Mouse (Mus musculus) liver, embryonic 14.5 days (tissue): ENCODE measurements around the gene Dhrs7. TPM values are rescaled to one million over a fixed set of nuclear protein-coding genes. Genes with fewer than 3 reads are reported as not detected.
A peak's percentile ranks its signal among the peaks of the same experiment; 100 is the strongest.

Experiments used
- ATAC-seq: fragments of 200-750 bp; cut with Nextera tagmentation; 2 replicates; pipeline ENCODE4 v1.8.0; 2017; ENCODE audit warnings: moderate number of reproducible peaks, mild to moderate bottlenecking, moderate library complexity; ENCODE audit not compliant: insufficient read depth
- DNase-seq, 3 experiments: peaks; one replicate each; pipeline ENCODE4 v3.0.0-alpha.2; 2012 to 2013; ENCODE audit warnings: low read depth in 3 of 3, low spot score in 3 of 3
- H3K27ac ChIP-seq: fragments of 300-500 bp; sonication (generic); 2 replicates; pipeline ENCODE4 v1.5.1; 2014; ENCODE audit warnings: moderate library complexity, mild to moderate bottlenecking, control low read depth, inconsistent platforms
- H3K27me3 ChIP-seq: fragments of 300-500 bp; sonication (generic); 2 replicates; pipeline ENCODE4 v1.6.1; 2014; ENCODE audit warnings: mild to moderate bottlenecking, low read length, moderate library complexity; ENCODE audit not compliant: control insufficient read depth, insufficient read depth
- H3K36me3 ChIP-seq: fragments of 300-500 bp; sonication (generic); replicated peaks from 2 replicates; pipeline ENCODE4 v1.6.1; 2014; ENCODE audit warnings: low read depth; ENCODE audit not compliant: control insufficient read depth, insufficient read depth
- H3K4me1 ChIP-seq, 2 experiments: fragments of 200-500 bp in 1 of 2; fragments of 300-500 bp in 1 of 2; sonication (generic) in 1 of 2; replicated peaks; 2 replicates each; pipeline ENCODE4 v1.6.1; 2012 to 2014; ENCODE audit warnings: antibody characterized with exemption in 1 of 2, inconsistent platforms in 1 of 2, low read length in 1 of 2; ENCODE audit not compliant: control insufficient read depth in 2 of 2, insufficient read depth in 2 of 2
- H3K4me2 ChIP-seq: fragments of 300-500 bp; sonication (generic); 2 replicates; pipeline ENCODE4 v1.6.1; 2014; ENCODE audit warnings: low read depth, mild to moderate bottlenecking, control low read depth, moderate library complexity
- H3K4me3 ChIP-seq, 2 experiments: fragments of 200-500 bp in 1 of 2; fragments of 300-500 bp in 1 of 2; sonication (generic) in 1 of 2; 2 replicates each; pipeline ENCODE4 v1.5.1; 2012 to 2014; ENCODE audit warnings: low read depth in 2 of 2, low read length in 2 of 2, mild to moderate bottlenecking in 2 of 2, control low read depth in 1 of 2, inconsistent platforms in 1 of 2, moderate library complexity in 1 of 2; ENCODE audit not compliant: insufficient read depth in 1 of 2
- H3K9ac ChIP-seq: fragments of 300-500 bp; sonication (generic); replicated peaks from 2 replicates; pipeline ENCODE4 v1.6.1; 2014; ENCODE audit warnings: mild to moderate bottlenecking, control low read depth, moderate library complexity
- H3K9me3 ChIP-seq: fragments of 300-500 bp; sonication (generic); 2 replicates; pipeline ENCODE4 v1.6.1; 2016; ENCODE audit warnings: low read length, mixed read lengths; ENCODE audit not compliant: control insufficient read depth
- CTCF ChIP-seq: IDR thresholded peaks from 2 replicates; pipeline ENCODE4 v1.5.1; 2016; ENCODE audit warnings: antibody characterized with exemption, low read depth, control low read depth
- EP300 ChIP-seq: IDR thresholded peaks from 2 replicates; pipeline ENCODE4 v1.6.1; 2016; ENCODE audit warnings: antibody characterized with exemption, low read depth
- WGBS: fragments of 180-500 bp; shearing (Covaris S2); extraction: QIAGEN DNeasy Blood & Tissue Kit; methylation state at CpG from one replicate; pipeline ENCODE4 v1.1.7; 2014; ENCODE audit not compliant: insufficient replicate concordance; 5-methylcytosine and 5-hydroxymethylcytosine counted together
- polyA plus RNA-seq, 2 experiments: library from polyadenylated mRNA; depleted of rRNA in 1 of 2; stranded (reverse) in 1 of 2; unstranded in 1 of 2; fragments of >200 nt; fragmentation: Nextera tagmentation in 1 of 2; extraction: Ambion mirVana in 1 of 2; gene quantifications; 2 replicates each; pipeline versions ENCODE4 v1.2.1 to v1.2.3; 2012 to 2014

The Dhrs7 gene
- polyA plus RNA-seq (2012; rRNA removed): 4.3 and 8.1 TPM in 2 replicates
- polyA plus RNA-seq (2014; fragmentation: Nextera tagmentation; extraction: Ambion mirVana): 15.5 and 17.0 TPM in 2 replicates

- TF ChIP-seq EP300 (no peak), CTCF (peak; percentile 74)
- WGBS: 1% methylated on average over 33 of the region's 33 CpGs
- peak within 1 kb of the TSS; percentile 89 for H3K4me2 ChIP-seq
These were observed at the start of gene Dhrs7 for GRCm38 (mm10) chr12:72664735-72665337. Dhrs7 (minus strand) TSS chr12:72664909.

GRCm38 (mm10) chr12:72709981-72710380 lies 45.3 kb upstream of the Dhrs7 start:
- TF ChIP-seq CTCF (no peak), EP300 (no peak)
- DNase-seq (no peak), ATAC-seq (no peak)
- Histone ChIP-seq H3K36me3 (no peaks in the 10 kb centered on the region), H3K9ac (no peak overlapping the region), H3K9me3 (no peaks in the 10 kb centered on the region), H3K4me3 (no peak overlapping the region), H3K27me3 (no peaks in the 10 kb centered on the region), H3K27ac (no peak overlapping the region), H3K4me2 (no peak overlapping the region), H3K4me1 (no peaks in the 10 kb centered on the region)
- WGBS: 75% methylated on average over 3 of the region's 3 CpGs

More at GRCm38 (mm10) chr12:72664735-72665337, at the start of gene Dhrs7:
- Histone ChIP-seq H3K9ac (peak within 1 kb of the TSS; percentile 58), H3K4me3 (peak within 1 kb of the TSS; percentile 62 to 66), H3K27ac (peak within 1 kb of the TSS; percentile 31), H3K9me3 (no peaks in the 10 kb centered on the region), H3K4me1 (peaks cover 0 to 5% of the 10 kb centered on the region in 2 experiments; a peak in 2 of 4 replicates), H3K36me3 (no peaks in the 10 kb centered on the region), H3K27me3 (no peaks in the 10 kb centered on the region)
- peak; percentile 45 to 60 (median 46) for DNase-seq
- ATAC-seq: peak; percentile 94

- WGBS: 58% methylated on average over 4 of the region's 4 CpGs
- TF ChIP-seq CTCF: no peak
- no peak for TF ChIP-seq EP300
- Histone ChIP-seq H3K36me3 (no peaks in the 10 kb centered on the region), H3K4me1 (no peaks in the 10 kb centered on the region), H3K9me3 (no peaks in the 10 kb centered on the region), H3K27ac (no peak overlapping the region), H3K27me3 (no peaks in the 10 kb centered on the region), H3K9ac (no peak overlapping the region), H3K4me3 (no peak overlapping the region), H3K4me2 (no peak overlapping the region)
- DNase-seq (no peak), ATAC-seq (no peak)
These were observed 39.4 kb upstream of the Dhrs7 start for GRCm38 (mm10) chr12:72704068-72704467.

- TF ChIP-seq CTCF (no peak), EP300 (no peak)
- no peaks in the 10 kb centered on the region for H3K27me3 ChIP-seq
- no peaks in the 10 kb centered on the region for H3K36me3 ChIP-seq
- WGBS: 43% methylated on average over 1 of the region's 1 CpGs
- H3K9me3 ChIP-seq: no peaks in the 10 kb centered on the region
- no peaks in the 10 kb centered on the region for H3K4me1 ChIP-seq
- DNase-seq: no peak
- no peak overlapping the region for H3K4me3 ChIP-seq
- H3K4me2 ChIP-seq: no peak overlapping the region
- no peak for ATAC-seq
- no peak overlapping the region for H3K27ac ChIP-seq
- H3K9ac ChIP-seq: no peak overlapping the region
These were observed 35.3 kb upstream of the Dhrs7 start for GRCm38 (mm10) chr12:72700013-72700412.

GRCm38 (mm10) chr12:72694901-72695463 lies 30.3 kb upstream of the Dhrs7 start:
- H3K9me3 ChIP-seq: no peaks in the 10 kb centered on the region
- H3K4me1 ChIP-seq: no peaks in the 10 kb centered on the region
- H3K36me3 ChIP-seq: no peaks in the 10 kb centered on the region
- DNase-seq (no peak), ATAC-seq (no peak)
- H3K9ac ChIP-seq: no peak overlapping the region
- no peak overlapping the region for H3K27ac ChIP-seq
- H3K4me2 ChIP-seq: no peak overlapping the region
- WGBS: 40% methylated on average over 9 of the region's 9 CpGs
- no peak overlapping the region for H3K4me3 ChIP-seq
- no peak for TF ChIP-seq EP300
- peak; percentile 32; the same call in 1 of the 2 replicates for TF ChIP-seq CTCF
- H3K27me3 ChIP-seq: no peaks in the 10 kb centered on the region
